Mouse (Mus musculus) monocyte, adult 2 months (primary cell): ENCODE measurements around the gene Hoxb2.

Experiments used
- DNase-seq, 2 experiments: peaks; one replicate each; pipeline ENCODE4 v3.0.0; 2022; ENCODE audit warnings: low spot score in 2 of 2, low read depth in 1 of 2

The Hoxb2 gene

DNA sequence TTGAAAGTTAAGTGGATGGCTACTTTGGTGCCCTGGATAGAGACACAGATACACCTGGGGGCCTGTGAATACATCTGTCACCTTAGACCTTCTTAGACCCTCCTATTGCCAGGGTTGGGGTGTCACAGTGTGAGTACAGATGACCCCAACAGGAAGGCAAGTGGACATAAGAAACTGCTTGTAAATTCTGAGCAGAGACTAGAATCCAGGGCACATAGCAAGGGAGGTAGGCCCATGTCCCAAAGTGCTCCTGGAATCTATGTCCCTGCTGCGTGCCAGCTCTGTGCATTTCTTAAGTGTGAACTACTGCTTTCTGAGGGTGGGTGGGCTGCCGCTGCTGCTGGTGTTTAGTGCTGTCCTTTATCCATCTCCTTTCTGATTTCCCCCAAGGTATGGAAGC, 466 bp downstream of the Hoxb2 start:
- DNase-seq, result no peak

DNA sequence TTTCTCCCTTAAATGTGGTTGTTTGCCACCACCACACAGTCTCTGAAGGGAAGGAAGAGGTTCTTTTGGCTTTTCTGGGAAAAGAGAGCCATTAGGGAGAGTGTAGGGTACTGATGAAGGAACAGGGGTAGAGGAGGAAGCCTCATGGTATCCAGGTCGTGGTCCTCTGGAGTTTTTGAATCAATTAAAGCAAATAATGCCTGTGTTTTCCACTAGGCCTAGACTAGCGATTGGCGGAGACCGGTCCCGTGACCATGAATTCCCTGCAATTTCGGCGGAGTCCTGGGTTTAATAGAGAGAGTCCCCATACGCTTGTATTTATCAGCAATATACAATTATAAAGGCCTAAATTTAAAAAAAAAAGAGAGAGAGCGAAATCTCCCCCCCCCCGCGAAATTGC, 987 bp downstream of the Hoxb2 start:
- no peak for DNase-seq

DNA sequence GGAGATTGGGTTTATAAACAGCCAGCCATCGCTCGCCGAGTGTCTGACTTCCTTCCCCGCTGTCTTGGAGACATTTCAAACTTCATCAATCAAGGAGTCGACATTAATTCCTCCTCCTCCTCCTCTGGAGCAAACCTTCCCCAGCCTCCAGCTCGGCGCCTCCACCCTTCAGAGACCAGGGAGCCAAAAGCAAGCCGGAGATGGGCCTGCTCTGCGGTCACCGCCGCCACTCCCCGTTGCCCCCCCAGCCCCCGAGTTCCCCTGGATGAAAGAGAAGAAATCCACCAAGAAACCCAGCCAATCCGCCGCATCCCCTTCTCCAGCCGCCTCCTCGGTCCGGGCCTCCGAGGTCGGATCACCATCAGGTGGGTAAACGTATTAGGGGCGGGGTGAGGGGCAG, 1.5 kb downstream of the Hoxb2 start:
- no peak for DNase-seq

DNA sequence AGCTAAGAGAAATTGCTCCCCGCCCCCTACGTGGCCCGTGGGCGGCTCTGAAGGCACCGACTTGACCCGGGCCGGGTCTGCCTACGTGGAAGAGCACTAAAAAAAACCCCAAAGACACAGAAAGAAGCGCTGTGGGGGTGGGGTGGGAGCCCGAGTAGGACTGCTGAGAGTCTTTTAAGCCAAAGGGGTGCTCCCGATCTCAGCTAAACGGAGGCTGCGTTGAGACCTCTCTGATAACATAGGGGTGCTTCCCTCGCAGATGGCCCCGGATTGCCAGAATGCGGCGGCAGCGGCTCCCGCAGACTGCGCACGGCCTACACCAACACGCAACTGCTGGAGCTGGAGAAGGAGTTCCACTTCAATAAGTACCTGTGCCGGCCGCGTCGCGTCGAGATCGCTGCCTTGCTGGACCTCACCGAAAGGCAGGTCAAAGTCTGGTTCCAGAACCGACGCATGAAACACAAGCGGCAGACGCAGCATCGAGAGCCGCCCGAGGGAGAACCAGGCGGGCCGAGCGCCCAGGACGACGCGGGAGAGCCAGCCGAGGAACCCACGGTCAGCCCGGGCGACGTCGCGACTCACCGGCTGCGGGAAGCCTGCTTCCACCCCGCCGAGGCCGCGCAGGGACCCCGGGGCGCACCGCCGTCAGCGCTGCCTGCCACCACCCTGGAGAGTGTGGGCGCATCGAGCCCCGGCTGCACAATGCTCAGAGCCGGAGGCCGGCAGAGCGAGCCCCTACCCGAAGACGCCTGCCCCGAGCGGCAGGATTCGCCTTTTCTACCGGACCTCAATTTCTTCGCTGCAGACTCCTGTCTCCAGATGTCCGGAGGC, 2.6 kb downstream of the Hoxb2 start:
- no peak for DNase-seq

DNA sequence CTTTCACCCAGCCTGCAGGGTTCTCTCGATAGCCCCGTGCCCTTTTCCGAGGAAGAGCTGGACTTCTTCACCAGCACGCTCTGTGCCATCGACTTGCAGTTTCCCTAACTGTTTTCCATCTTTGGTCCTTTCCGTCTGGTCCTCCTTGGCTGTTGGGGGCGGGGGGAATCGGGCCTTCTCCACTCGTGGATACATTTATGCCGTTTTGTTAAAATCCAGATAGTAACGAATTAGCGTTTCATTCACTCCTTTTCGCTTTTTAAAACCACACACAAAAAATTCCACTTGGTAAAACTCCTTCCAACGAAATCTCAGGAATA, 3.2 kb downstream of the Hoxb2 start:
- DNase-seq, result no peak

DNA sequence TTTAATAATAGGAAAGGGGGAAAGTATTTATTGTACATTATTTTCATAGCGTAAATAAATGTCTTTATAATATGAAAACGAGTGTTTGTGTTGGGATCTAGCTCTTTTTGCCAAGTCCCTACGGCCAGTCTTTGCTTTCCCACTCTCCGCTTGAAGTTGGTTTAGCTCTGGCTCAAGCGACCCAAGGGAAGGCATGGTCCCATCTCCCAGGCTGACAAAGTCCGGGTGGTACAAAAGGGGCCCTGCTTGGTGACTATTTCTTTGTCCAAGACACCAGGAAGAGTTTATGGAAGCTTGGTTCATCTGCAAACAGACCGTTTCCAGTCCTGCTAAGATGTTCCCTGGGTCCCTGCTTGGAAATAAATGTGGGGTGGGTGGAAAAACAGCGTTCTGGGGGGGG, 3.6 kb downstream of the Hoxb2 start:
- no peak for DNase-seq

DNA sequence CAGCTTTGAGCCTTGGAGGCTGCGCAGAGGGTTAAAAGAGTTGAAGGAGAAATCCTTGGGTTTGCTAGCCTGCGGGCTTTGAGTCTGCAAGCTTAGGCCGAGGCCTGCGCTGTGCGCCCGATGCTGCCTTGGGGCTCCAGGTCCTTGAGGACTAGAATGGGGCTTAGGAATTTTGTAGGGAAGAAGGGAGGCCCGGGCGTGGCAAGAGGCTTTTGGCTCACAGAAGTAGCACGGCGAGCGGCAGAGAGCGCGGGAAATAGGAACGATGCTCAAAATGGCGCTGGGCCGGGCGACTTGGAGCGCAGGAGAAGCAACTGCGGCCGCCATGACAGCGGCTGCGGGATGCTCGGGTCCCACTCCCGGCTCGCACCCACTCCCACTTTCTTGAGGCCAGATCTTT, 4.1 kb downstream of the Hoxb2 start:
- no peak for DNase-seq

DNA sequence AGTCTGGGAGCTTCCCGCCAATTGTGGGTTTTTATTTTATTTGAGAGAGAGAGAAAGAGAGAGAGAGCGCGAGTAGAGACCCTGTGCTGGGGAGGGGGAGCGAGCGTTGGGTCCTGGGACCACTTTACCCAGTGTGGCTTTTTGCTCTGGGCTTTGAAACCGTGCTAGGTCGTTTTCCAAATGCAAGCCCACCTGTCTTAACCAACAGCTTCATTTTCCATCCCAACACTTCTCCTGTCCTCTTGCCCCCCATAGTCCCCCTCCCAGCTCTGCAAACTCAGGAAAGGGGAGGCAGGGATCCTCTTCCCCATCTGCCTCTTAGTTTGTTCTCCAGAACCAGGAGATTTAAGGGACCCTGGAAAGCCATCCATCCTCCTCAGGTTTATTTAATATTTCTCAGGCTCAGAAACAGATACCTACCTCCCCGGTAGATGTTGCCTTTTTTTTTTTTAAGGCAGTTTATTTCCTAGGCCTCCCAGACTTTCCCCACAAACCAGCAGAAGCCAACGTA, 4.5 kb downstream of the Hoxb2 start:
- no peak for DNase-seq

DNA sequence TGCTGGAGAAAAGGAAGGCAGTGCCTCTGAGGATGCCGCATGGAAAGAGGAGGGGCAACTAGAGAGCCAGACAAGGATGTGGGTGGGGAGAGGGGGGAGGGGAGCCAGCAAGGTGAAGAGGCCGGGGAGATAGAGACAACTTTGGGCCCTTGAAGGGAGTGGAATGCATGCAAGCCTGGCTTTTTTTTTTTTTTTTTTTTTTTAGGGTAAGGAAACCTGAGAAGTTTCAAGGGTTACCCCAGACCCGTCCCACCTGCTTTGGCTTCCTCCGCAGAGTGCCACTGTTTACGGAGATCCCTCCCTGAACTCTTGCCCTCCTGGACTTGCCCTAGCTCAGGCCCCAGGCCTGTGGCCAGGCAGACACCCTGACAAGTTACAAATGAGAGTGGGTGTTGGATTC, 13.5 kb downstream of the Hoxb2 start:
- no peak for DNase-seq

DNA sequence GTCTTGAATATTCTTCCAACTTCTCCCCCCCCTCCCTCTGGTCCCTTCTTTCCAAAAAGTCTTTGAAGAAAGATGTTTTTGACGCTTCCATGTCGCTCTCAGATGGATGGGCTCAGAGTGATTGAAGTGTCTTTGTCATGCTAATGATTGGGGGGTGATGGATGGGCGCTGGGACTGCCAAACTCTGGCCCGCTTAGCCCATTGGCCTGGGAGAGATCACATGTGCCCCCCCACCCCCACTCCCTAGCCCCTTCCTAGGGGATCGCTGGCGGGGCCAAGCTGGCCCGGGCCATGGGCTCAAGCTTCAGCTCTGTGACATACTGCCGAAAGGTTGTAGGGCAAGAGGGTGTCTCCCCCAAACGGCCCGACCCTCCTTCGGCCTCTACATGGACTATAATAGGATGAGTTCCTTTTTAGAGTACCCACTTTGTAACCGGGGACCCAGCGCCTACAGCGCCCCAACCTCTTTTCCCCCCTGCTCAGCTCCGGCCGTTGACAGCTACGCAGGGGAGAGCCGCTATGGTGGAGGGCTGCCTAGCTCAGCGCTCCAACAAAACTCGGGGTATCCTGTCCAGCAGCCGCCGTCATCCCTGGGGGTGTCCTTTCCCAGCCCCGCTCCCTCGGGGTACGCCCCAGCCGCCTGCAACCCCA, 15.2 kb downstream of the Hoxb2 start, which contains the start of gene Hoxb1:
Gene Hoxb1, plus strand, starts transcription at position 312 of the 651 bp plus-strand sequence.
- DNase-seq, result no peak

DNA sequence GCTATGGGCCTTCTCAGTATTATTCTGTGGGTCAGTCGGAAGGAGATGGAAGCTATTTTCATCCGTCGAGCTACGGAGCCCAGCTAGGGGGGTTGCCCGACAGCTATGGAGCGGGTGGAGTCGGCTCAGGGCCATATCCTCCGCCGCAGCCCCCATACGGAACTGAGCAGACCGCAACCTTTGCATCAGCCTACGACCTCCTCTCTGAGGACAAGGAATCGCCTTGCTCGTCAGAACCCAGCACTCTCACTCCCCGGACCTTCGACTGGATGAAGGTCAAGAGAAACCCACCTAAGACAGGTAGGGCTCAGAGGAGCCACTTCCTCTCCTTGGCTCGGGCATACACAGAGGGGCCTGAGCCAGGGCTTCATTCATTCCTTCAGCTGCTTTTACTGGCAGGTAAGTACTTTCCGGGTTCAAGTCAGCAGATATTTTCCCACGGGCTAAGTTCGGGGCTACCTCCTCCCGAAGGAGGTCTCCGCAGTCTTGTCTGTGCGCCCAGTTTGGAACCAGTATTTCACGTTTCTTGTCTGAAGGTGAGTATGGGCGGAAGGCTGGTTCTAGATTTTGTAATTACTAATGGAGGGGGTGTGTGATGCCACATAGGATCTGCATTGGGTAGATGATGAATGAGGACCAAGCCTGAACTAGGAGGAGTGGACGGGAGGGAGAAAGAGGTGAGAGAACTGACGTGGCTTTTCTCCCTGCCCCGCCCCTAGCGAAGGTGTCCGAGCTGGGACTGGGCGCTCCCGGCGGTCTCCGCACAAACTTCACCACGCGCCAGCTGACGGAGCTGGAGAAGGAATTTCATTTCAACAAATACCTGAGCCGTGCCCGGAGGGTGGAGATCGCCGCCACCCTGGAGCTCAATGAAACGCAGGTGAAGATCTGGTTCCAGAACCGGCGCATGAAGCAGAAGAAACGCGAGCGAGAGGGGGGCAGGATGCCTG, 16.0 kb downstream of the Hoxb2 start:
- DNase-seq, result no peak

DNA sequence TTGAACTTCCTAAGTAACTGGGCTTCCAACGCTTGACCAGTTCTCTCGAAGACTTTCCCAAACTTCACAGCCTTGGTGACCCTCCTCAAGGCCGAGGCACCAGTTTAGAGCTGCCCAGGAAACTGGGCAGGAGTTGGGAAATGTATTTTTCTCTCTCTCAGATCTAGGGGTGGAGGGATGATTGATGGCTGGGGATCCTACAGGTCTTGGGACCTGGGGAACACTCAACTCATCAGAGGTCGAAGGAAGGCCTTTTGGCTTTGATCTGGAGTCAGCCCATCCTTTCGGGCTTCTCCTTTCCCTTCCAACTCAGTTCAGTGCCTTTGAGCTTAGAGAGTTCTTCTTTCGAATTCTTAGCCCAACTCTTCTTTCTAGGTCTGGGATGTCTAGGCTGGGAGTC, 16.8 kb downstream of the Hoxb2 start:
- no peak for DNase-seq

DNA sequence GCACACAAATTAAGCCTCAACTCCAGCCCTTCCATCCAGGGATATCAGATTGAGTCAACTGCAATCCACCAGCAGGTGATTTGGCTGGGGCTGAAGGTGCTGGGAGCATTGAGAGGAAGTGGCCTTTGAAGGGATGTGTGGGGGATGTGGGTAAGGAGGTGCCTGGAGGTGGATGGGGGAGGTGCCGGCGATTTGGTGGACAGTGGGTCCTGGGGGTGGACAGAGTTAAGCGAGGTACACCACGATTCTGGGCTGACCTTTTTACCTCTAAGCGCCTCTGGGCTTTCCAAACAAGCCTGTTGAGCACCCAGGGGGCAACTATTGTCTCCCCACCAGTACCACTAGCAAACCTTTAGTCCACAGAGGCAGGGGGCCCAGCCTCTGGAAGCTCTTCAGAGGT, 18.4 kb downstream of the Hoxb2 start:
- DNase-seq, result no peak

DNA sequence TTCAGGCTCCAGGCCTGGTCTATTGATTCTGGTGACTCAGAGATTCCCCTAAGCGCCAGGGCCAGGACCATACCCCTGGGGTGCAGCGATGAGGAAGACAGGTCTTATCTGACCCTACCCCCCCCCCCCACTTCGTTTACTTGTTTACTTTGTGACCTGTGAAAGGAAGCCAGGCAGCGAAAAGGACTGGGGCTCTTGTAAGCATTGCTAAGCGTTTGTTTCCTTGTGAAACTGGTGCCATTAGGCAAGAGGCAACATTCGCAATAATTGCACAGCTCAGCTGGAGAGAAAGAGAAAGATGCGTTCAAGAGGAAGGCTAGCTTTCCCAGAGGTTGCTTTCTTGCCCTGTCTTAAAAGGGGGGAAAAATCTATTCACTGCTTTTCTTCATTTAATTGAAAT, 18.8 kb downstream of the Hoxb2 start:
- DNase-seq, result no peak

DNA sequence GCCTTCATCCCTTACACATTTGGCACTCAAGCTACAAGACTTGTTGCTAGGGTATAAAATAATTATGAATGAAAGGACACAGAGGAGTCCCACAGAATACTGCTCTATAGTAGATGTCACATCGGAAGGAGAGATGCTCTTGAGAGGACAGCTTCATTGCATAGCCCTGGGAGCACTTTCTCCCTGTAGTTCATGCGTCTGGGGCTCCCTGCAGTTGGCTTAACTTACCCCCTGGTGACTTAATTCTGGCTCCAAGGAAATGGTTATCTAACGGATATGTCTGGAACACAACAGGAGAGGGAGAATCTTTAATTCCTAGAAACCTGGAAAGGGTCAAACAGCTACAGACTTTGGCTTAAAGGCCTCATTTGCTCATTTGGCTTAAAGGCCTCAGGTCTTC, 21.4 kb downstream of the Hoxb2 start:
- DNase-seq, result no peak

DNA sequence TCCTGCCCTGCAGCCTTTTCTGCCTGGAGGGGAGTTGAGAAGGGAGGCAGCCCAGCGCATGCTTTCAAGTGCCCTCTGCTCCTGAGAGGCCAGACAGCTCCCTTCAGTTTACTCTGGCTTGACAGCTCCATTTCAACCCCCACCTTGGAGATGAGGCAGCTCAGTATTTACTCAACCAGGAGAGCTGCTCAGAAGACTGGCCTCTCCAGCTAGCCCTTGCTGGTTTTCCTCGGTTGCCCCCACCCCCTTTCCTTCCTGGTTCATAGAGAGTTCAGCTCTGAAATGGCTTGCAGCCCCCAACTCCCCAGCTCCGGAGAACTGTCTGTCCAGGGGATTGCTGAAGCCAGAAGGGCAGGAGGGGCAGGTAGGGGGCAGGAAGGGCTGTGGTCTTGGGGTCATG, 22.2 kb downstream of the Hoxb2 start:
- no peak for DNase-seq

DNA sequence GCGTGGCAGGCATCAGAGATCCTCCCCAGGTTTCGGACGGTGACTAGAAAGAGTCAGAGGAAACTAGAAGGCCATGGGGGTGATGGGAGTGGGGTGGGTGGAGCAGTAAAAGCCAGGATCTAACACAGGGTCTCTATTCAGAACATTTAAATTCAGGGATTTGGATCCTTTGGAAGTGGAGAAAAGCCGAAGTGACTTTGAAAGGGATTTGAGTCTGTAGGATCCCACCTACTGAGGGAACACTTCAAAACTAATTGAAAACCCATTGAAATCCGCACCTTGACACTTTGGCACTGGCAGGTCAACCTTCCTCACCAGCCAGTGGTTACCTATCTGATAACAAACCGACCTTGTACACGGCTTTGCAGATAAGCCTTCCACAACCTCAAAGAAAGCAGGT, 24.5 kb downstream of the Hoxb2 start:
- no peak for DNase-seq

DNA sequence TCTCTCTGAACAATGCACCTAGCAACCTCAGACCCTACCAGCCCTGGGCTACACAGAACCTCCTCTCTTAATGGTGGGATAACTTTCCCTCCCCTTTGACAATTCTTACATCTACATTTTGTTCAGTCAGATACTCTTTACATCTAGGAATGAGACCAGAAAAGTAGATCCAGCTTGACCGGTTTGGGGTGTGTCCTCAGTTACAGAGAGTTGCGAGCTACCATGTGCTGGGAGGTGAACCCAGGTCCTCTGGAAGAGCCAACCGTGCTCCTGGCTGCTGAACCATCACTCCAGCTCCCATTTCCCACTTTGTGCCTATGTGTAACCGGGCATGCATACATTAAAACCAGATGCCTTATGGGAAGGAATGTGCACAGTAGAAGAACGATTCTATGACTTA, 33.1 kb downstream of the Hoxb2 start:
- no peak for DNase-seq

DNA sequence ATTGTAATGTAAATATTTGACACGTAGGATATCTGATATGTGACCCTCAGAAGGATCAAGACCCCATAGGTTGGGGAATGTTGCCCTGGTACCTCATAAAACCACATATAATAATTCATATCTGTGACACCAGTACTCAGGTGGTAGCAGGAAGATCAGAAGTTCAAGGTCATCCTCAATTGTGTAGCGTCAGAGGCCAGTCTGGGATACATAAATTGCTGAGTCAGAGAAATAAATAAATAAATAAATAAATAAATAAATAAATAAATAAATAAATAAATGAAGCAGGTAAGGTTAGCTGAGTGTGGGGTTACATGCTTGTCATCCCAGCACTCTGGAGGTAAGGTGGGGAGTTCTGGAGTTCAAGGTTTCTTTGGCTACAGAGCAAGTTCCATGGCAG, 37.3 kb downstream of the Hoxb2 start:
- no peak for DNase-seq

DNA sequence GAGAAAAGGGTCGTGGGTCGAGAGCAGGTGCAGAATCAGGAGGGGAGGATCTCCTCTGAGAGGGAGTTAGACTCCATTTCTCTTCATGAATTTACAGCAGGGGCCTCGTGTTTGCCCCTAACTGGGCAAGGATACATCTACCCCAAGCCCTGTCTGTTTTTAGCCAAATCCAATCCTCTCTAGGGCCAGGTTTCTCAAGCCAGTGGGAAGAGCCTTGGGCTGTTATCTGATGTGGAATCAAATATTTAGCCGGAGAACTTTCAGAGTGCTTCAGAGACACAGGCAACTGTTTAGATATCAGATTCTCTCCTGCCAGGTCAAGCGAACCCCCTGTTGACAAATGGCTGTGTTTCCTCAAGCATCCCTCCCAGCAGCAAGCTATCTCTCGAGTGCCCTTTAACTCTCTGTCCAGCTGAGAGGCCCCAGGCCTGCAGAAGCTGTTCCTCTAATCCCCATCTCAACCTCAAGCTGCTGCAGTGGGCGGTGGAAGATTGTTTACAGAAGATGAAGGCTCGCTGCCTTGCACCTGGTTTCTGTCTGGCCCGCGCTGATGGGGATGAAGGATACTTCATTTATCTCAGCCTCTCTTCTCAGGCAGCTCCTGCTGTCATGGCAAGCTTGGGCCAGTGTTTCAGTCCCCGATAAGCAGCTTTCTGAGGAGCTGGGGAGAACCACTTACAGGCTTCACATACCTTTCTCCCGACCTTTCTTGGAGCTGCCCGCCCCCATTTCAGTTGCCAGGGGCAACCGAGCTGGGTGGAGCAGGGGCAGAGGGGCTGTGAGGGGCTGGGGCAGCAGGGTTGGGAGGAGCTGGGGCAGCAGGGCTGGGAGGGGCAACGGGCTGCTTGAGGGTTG, 46.7 kb downstream of the Hoxb2 start:
- no peak for DNase-seq
